Mouse (Mus musculus) midbrain, embryonic 15.5 days (tissue): ENCODE measurements at regions not wholly inside any gene's neighbourhood (a gene's known extent, or its start where the extent isn't known, plus 50 kb on each side); places are given as distances from the start of the nearest gene placed in this dataset.

Source experiments
- ATAC-seq: fragments of 200-750 bp; cut with Nextera tagmentation; replicated peaks from 2 replicates; pipeline ENCODE4 v1.8.0; 2017; ENCODE audit warnings: moderate TSS enrichment
- H3K27ac ChIP-seq: fragments of 300-500 bp; sonication (generic); 2 replicates; pipeline ENCODE4 v1.5.1; 2015; ENCODE audit warnings: mild to moderate bottlenecking, inconsistent platforms
- H3K27me3 ChIP-seq: fragments of 300-500 bp; sonication (generic); replicated peaks from 2 replicates; pipeline ENCODE4 v1.6.1; 2015; ENCODE audit warnings: inconsistent platforms
- H3K36me3 ChIP-seq: fragments of 300-500 bp; sonication (generic); replicated peaks from 2 replicates; pipeline ENCODE4 v1.6.1; 2015; ENCODE audit warnings: inconsistent platforms
- H3K4me1 ChIP-seq: fragments of 300-500 bp; sonication (generic); 2 replicates; pipeline ENCODE4 v1.6.1; 2015; ENCODE audit warnings: inconsistent platforms
- H3K4me2 ChIP-seq: fragments of 300-500 bp; sonication (generic); 2 replicates; pipeline ENCODE4 v1.6.1; 2015; ENCODE audit warnings: inconsistent platforms, mild to moderate bottlenecking, moderate library complexity
- H3K4me3 ChIP-seq: fragments of 300-500 bp; sonication (generic); 2 replicates; pipeline ENCODE4 v1.5.1; 2015; ENCODE audit warnings: mild to moderate bottlenecking, inconsistent platforms
- H3K9ac ChIP-seq: fragments of 300-500 bp; sonication (generic); 2 replicates; pipeline ENCODE4 v1.6.1; 2015; ENCODE audit warnings: mild to moderate bottlenecking, inconsistent platforms
- H3K9me3 ChIP-seq: fragments of 300-500 bp; sonication (generic); 2 replicates; pipeline ENCODE4 v1.6.1; 2016; ENCODE audit warnings: inconsistent platforms
- WGBS: fragments of 180-500 bp; shearing (Covaris S2); methylation state at CpG from one replicate; pipeline ENCODE4 v1.1.7; 2015; ENCODE audit warnings: mixed read lengths; 5-methylcytosine and 5-hydroxymethylcytosine counted together

GRCm38 (mm10) chr3:57118016-57118415 lies 183.8 kb downstream of the Tm4sf1 start:
- no peak for ATAC-seq

GRCm38 (mm10) chr3:57102254-57102653 lies 199.5 kb downstream of the Tm4sf1 start:
- Histone ChIP-seq H3K4me1 (no peaks in the 10 kb centered on the region), H3K4me3 (no peak overlapping the region), H3K9me3 (no peaks in the 10 kb centered on the region), H3K27me3 (no peaks in the 10 kb centered on the region), H3K27ac (no peak overlapping the region), H3K9ac (no peak overlapping the region), H3K4me2 (no peak overlapping the region), H3K36me3 (no peaks in the 10 kb centered on the region)
- no peak for ATAC-seq
- 83% methylated on average over 2 of the region's 2 CpGs for WGBS

More at GRCm38 (mm10) chr3:57118016-57118415, 183.8 kb downstream of the Tm4sf1 start:
- no peak overlapping the region for H3K4me3 ChIP-seq
- no peaks in the 10 kb centered on the region for H3K27me3 ChIP-seq
- H3K9me3 ChIP-seq = no peaks in the 10 kb centered on the region
- H3K27ac ChIP-seq = no peak overlapping the region
- H3K9ac ChIP-seq = no peak overlapping the region
- no peaks in the 10 kb centered on the region for H3K36me3 ChIP-seq
- H3K4me1 ChIP-seq = no peaks in the 10 kb centered on the region
- no peak overlapping the region for H3K4me2 ChIP-seq
- 89% methylated on average over 1 of the region's 1 CpGs for WGBS

GRCm38 (mm10) chr3:57100515-57100914 lies 201.3 kb downstream of the Tm4sf1 start:
- Histone ChIP-seq H3K27ac (no peak overlapping the region), H3K4me1 (no peaks in the 10 kb centered on the region), H3K9me3 (no peaks in the 10 kb centered on the region), H3K4me3 (no peak overlapping the region), H3K27me3 (no peaks in the 10 kb centered on the region), H3K4me2 (no peak overlapping the region), H3K9ac (no peak overlapping the region), H3K36me3 (no peaks in the 10 kb centered on the region)
- no peak for ATAC-seq
- 94% methylated on average over 1 of the region's 1 CpGs for WGBS

- 68% methylated on average over 3 of the region's 3 CpGs for WGBS
- H3K4me2 ChIP-seq = no peak overlapping the region
Measured at GRCm38 (mm10) chr3:57094936-57095335, 206.9 kb downstream of the Tm4sf1 start.

GRCm38 (mm10) chr3:57093201-57093940 lies 208.4 kb downstream of the Tm4sf1 start:
- Histone ChIP-seq H3K4me3 (no peak overlapping the region), H3K36me3 (no peaks in the 10 kb centered on the region), H3K4me1 (no peaks in the 10 kb centered on the region), H3K4me2 (no peak overlapping the region), H3K27ac (no peak overlapping the region), H3K27me3 (no peaks in the 10 kb centered on the region), H3K9me3 (no peaks in the 10 kb centered on the region), H3K9ac (no peak overlapping the region)
- no peak for ATAC-seq
- 95% methylated on average over 1 of the region's 1 CpGs for WGBS

More at GRCm38 (mm10) chr3:57094936-57095335, 206.9 kb downstream of the Tm4sf1 start:
- Histone ChIP-seq H3K9ac (no peak overlapping the region), H3K36me3 (no peaks in the 10 kb centered on the region), H3K9me3 (no peaks in the 10 kb centered on the region), H3K27me3 (no peaks in the 10 kb centered on the region), H3K27ac (no peak overlapping the region), H3K4me3 (no peak overlapping the region), H3K4me1 (no peaks in the 10 kb centered on the region)
- ATAC-seq = no peak

GRCm38 (mm10) chr3:57074516-57074915 lies 227.3 kb downstream of the Tm4sf1 start:
- no peaks in the 10 kb centered on the region for H3K36me3 ChIP-seq
- H3K4me2 ChIP-seq = no peak overlapping the region
- H3K27me3 ChIP-seq = no peaks in the 10 kb centered on the region
- H3K27ac ChIP-seq = no peak overlapping the region
- no peaks in the 10 kb centered on the region for H3K9me3 ChIP-seq
- H3K9ac ChIP-seq = no peak overlapping the region
- no peak overlapping the region for H3K4me3 ChIP-seq
- no peaks in the 10 kb centered on the region for H3K4me1 ChIP-seq
- ATAC-seq = no peak
- WGBS = 90% methylated on average over 1 of the region's 1 CpGs

GRCm38 (mm10) chr3:57073962-57074506 lies 227.8 kb downstream of the Tm4sf1 start:
- no peak for ATAC-seq
- H3K27ac ChIP-seq = no peak overlapping the region
- WGBS = 82% methylated on average over 4 of the region's 4 CpGs

GRCm38 (mm10) chr3:57033021-57033420 lies 268.8 kb downstream of the Tm4sf1 start:
- no peak overlapping the region for H3K27ac ChIP-seq
- H3K4me1 ChIP-seq = no peaks in the 10 kb centered on the region
- no peaks in the 10 kb centered on the region for H3K27me3 ChIP-seq
- no peaks in the 10 kb centered on the region for H3K36me3 ChIP-seq
- H3K4me2 ChIP-seq = no peak overlapping the region
- ATAC-seq = no peak
- H3K4me3 ChIP-seq = no peak overlapping the region
- H3K9me3 ChIP-seq = no peaks in the 10 kb centered on the region
- no peak overlapping the region for H3K9ac ChIP-seq

More at GRCm38 (mm10) chr3:57073962-57074506, 227.8 kb downstream of the Tm4sf1 start:
- H3K9ac ChIP-seq = no peak overlapping the region
- H3K4me1 ChIP-seq = no peaks in the 10 kb centered on the region
- no peak overlapping the region for H3K4me3 ChIP-seq
- H3K4me2 ChIP-seq = no peak overlapping the region
- H3K9me3 ChIP-seq = no peaks in the 10 kb centered on the region
- H3K36me3 ChIP-seq = no peaks in the 10 kb centered on the region
- no peaks in the 10 kb centered on the region for H3K27me3 ChIP-seq

- H3K4me1 ChIP-seq = no peaks in the 10 kb centered on the region
- 0 out of 2 replicates have a peak overlapping the region, but pooled peaks have one; percentile 38 for H3K27ac ChIP-seq
- ATAC-seq = peak; percentile 63
- no peaks in the 10 kb centered on the region for H3K36me3 ChIP-seq
- no peak overlapping the region for H3K4me3 ChIP-seq
- H3K4me2 ChIP-seq = no peak overlapping the region
- H3K9me3 ChIP-seq = no peaks in the 10 kb centered on the region
- H3K9ac ChIP-seq = no peak overlapping the region
- H3K27me3 ChIP-seq = no peaks in the 10 kb centered on the region
Measured at GRCm38 (mm10) chr3:57018171-57018570, 283.6 kb downstream of the Tm4sf1 start.

GRCm38 (mm10) chr3:56981305-56981660 lies 320.5 kb downstream of the Tm4sf1 start:
- Histone ChIP-seq H3K27ac (peak overlapping the region; percentile 48), H3K9ac (no peak overlapping the region), H3K4me3 (no peak overlapping the region), H3K27me3 (no peaks in the 10 kb centered on the region), H3K4me1 (peaks cover 19% of the 10 kb centered on the region), H3K36me3 (no peaks in the 10 kb centered on the region), H3K4me2 (no peak overlapping the region), H3K9me3 (no peaks in the 10 kb centered on the region)
- WGBS = 41% methylated on average over 2 of the region's 2 CpGs
- ATAC-seq = peak; percentile 79

GRCm38 (mm10) chr3:56980593-56981304 lies 321.0 kb downstream of the Tm4sf1 start:
- peak; percentile 96 for ATAC-seq
- Histone ChIP-seq H3K4me2 (no peak overlapping the region), H3K4me3 (no peak overlapping the region), H3K9ac (no peak overlapping the region), H3K36me3 (no peaks in the 10 kb centered on the region), H3K27ac (peak overlapping the region; percentile 48), H3K27me3 (no peaks in the 10 kb centered on the region), H3K9me3 (no peaks in the 10 kb centered on the region), H3K4me1 (peaks cover 19% of the 10 kb centered on the region)
- WGBS = 27% methylated on average over 3 of the region's 3 CpGs

- H3K27me3 ChIP-seq = no peaks in the 10 kb centered on the region
- no peak for ATAC-seq
- H3K4me1 ChIP-seq = peaks cover 7% of the 10 kb centered on the region; the same call in 1 of the 2 replicates
- H3K9me3 ChIP-seq = no peaks in the 10 kb centered on the region
- H3K36me3 ChIP-seq = no peaks in the 10 kb centered on the region
- no peak overlapping the region for H3K4me3 ChIP-seq
- H3K27ac ChIP-seq = no peak overlapping the region
- H3K4me2 ChIP-seq = no peak overlapping the region
- H3K9ac ChIP-seq = no peak overlapping the region
- 88% methylated on average over 1 of the region's 1 CpGs for WGBS
Measured at GRCm38 (mm10) chr3:56966008-56966407, 335.8 kb downstream of the Tm4sf1 start.
